Mouse (Mus musculus): ENCODE measurements around the gene Kcnh4. TPM values are rescaled to one million over a fixed set of nuclear protein-coding genes. Genes with fewer than 3 reads are reported as not detected.
A peak's percentile ranks its signal among the peaks of the same experiment; 100 is the strongest.

Kcnh4 gene
- polyA plus RNA-seq, 1 experiment: not detected

- no peak for TF ChIP-seq GATA1 (IDR thresholded peaks at IDR 0.05; ENCODE audit: low read length)
- TF ChIP-seq TAL1 (IDR thresholded peaks at IDR 0.05; ENCODE audit: low read length): no peak
Observed at GRCm38 (mm10) chr11:100719893-100720292, 39.8 kb downstream of the Kcnh4 start.

GRCm38 (mm10) chr11:100719312-100719711 lies 40.4 kb downstream of the Kcnh4 start:
- peaks cover 98% of the 10 kb centered on the region for H3K36me3 ChIP-seq (ENCODE audit: control insufficient read depth)
- no peaks in the 10 kb centered on the region for H3K9me3 ChIP-seq (ENCODE audit: control insufficient read depth, low read length)
- no peak overlapping the region for H3K4me3 ChIP-seq (replicated peaks)
- TF ChIP-seq GATA1 (IDR thresholded peaks at IDR 0.05; ENCODE audit: low read length) (no peak), TAL1 (IDR thresholded peaks at IDR 0.05; ENCODE audit: low read length) (no peak)
- no peaks in the 10 kb centered on the region for H3K27me3 ChIP-seq (ENCODE audit: control insufficient read depth)
- H3K4me1 ChIP-seq (ENCODE audit: control insufficient read depth): peaks cover 52% of the 10 kb centered on the region

More at GRCm38 (mm10) chr11:100719893-100720292, 39.8 kb downstream of the Kcnh4 start:
- peaks cover 53% of the 10 kb centered on the region for H3K4me1 ChIP-seq (ENCODE audit: control insufficient read depth)
- no peaks in the 10 kb centered on the region for H3K9me3 ChIP-seq (ENCODE audit: control insufficient read depth, low read length)
- H3K36me3 ChIP-seq (ENCODE audit: control insufficient read depth): peaks cover 98% of the 10 kb centered on the region
- no peaks in the 10 kb centered on the region for H3K27me3 ChIP-seq (ENCODE audit: control insufficient read depth)
- H3K4me3 ChIP-seq (replicated peaks): no peak overlapping the region

- Histone ChIP-seq H3K27me3 (ENCODE audit: control insufficient read depth) (no peaks in the 10 kb centered on the region), H3K9me3 (ENCODE audit: control insufficient read depth, low read length) (no peaks in the 10 kb centered on the region), H3K4me3 (replicated peaks) (no peak overlapping the region), H3K4me1 (ENCODE audit: control insufficient read depth) (peaks cover 53% of the 10 kb centered on the region), H3K36me3 (ENCODE audit: control insufficient read depth) (peaks cover 99% of the 10 kb centered on the region)
- TF ChIP-seq TAL1 (IDR thresholded peaks at IDR 0.05; ENCODE audit: low read length) (no peak), GATA1 (IDR thresholded peaks at IDR 0.05; ENCODE audit: low read length) (no peak)
Observed at GRCm38 (mm10) chr11:100718866-100719265, 40.9 kb downstream of the Kcnh4 start.

DNA sequence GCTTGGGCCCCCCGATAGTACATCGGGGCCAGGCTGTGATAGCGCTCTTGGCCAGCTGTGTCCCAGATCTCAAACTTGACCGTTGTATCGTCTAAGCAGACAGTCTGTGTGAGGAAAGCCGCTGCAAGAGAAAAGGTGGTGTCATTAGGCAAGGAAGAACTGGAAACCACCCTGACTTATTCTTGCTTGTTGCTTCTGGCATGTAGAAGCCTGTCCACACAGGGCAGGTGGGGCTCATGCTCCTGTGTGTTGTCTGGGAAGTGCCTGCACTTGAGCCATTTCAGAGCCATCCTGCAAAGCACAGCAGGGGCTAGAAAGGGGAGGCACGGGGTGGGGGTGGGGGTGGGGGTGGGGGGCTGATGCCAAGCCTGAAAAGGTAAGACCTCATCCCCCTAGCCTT lies 41.3 kb downstream of the Kcnh4 start:
- no peaks in the 10 kb centered on the region for H3K27me3 ChIP-seq (ENCODE audit: control insufficient read depth)
- peaks cover 100% of the 10 kb centered on the region for H3K36me3 ChIP-seq (ENCODE audit: control insufficient read depth)
- no peaks in the 10 kb centered on the region for H3K9me3 ChIP-seq (ENCODE audit: control insufficient read depth, low read length)
- H3K4me1 ChIP-seq (ENCODE audit: control insufficient read depth): peaks cover 55% of the 10 kb centered on the region
- TF ChIP-seq GATA1 (IDR thresholded peaks at IDR 0.05; ENCODE audit: low read length) (no peak), TAL1 (IDR thresholded peaks at IDR 0.05; ENCODE audit: low read length) (no peak)
- no peak overlapping the region for H3K4me3 ChIP-seq (replicated peaks)

- H3K36me3 ChIP-seq (ENCODE audit: control insufficient read depth): peaks cover 88% of the 10 kb centered on the region
- TF ChIP-seq GATA1 (IDR thresholded peaks at IDR 0.05; ENCODE audit: low read length) (no peak), TAL1 (IDR thresholded peaks at IDR 0.05; ENCODE audit: low read length) (no peak)
Observed at GRCm38 (mm10) chr11:100716649-100717048, 43.1 kb downstream of the Kcnh4 start.

DNA sequence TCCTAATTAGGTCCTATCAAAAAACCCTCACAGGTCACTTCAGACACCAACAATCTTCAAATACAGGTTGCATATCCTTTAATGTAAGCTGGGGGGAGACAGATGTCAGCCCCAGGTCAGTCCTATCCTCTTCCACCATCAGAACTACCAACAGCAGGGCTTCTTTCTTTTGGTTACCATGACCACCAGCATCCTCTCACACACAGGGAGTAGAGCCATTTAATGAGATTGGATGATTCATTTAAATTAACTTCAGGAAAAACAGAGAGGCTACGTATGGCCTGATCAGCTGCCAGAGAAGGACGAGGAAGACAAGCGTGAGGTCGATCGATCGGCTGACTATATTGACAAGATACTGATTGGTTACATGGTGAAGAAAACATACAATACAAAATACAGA lies 44.8 kb downstream of the Kcnh4 start:
- H3K4me1 ChIP-seq (ENCODE audit: control insufficient read depth): peaks cover 54% of the 10 kb centered on the region
- peaks cover 77% of the 10 kb centered on the region for H3K36me3 ChIP-seq (ENCODE audit: control insufficient read depth)
- H3K9me3 ChIP-seq (ENCODE audit: control insufficient read depth, low read length): no peaks in the 10 kb centered on the region
- H3K27me3 ChIP-seq (ENCODE audit: control insufficient read depth): no peaks in the 10 kb centered on the region
- no peak for TF ChIP-seq TAL1 (IDR thresholded peaks at IDR 0.05; ENCODE audit: low read length)
- TF ChIP-seq GATA1 (IDR thresholded peaks at IDR 0.05; ENCODE audit: low read length): no peak
- H3K4me3 ChIP-seq (replicated peaks): no peak overlapping the region

More at GRCm38 (mm10) chr11:100716649-100717048, 43.1 kb downstream of the Kcnh4 start:
- Histone ChIP-seq H3K9me3 (ENCODE audit: control insufficient read depth, low read length) (no peaks in the 10 kb centered on the region), H3K4me1 (ENCODE audit: control insufficient read depth) (peaks cover 55% of the 10 kb centered on the region), H3K4me3 (replicated peaks) (no peak overlapping the region), H3K27me3 (ENCODE audit: control insufficient read depth) (no peaks in the 10 kb centered on the region)

GRCm38 (mm10) chr11:100714534-100714915 lies 45.2 kb downstream of the Kcnh4 start:
- H3K27me3 ChIP-seq (ENCODE audit: control insufficient read depth): no peaks in the 10 kb centered on the region
- no peaks in the 10 kb centered on the region for H3K9me3 ChIP-seq (ENCODE audit: control insufficient read depth, low read length)
- no peak for TF ChIP-seq GATA1 (IDR thresholded peaks at IDR 0.05; ENCODE audit: low read length)
- no peak for TF ChIP-seq TAL1 (IDR thresholded peaks at IDR 0.05; ENCODE audit: low read length)
- H3K36me3 ChIP-seq (ENCODE audit: control insufficient read depth): peaks cover 76% of the 10 kb centered on the region
- peaks cover 50% of the 10 kb centered on the region for H3K4me1 ChIP-seq (ENCODE audit: control insufficient read depth)
- H3K4me3 ChIP-seq (replicated peaks): peak overlapping the region; percentile 61

- Histone ChIP-seq H3K4me3 (replicated peaks) (peak within 1 kb of the TSS; percentile 61), H3K4me1 (ENCODE audit: control insufficient read depth) (peaks cover 50% of the 10 kb centered on the region), H3K27me3 (ENCODE audit: control insufficient read depth) (no peaks in the 10 kb centered on the region), H3K36me3 (ENCODE audit: control insufficient read depth) (peaks cover 76% of the 10 kb centered on the region), H3K9me3 (ENCODE audit: control insufficient read depth, low read length) (no peaks in the 10 kb centered on the region)
- no peak for TF ChIP-seq TAL1 (IDR thresholded peaks at IDR 0.05; ENCODE audit: low read length)
- TF ChIP-seq GATA1 (IDR thresholded peaks at IDR 0.05; ENCODE audit: low read length): peak; percentile 31; the same call in 1 of the 2 replicates
Observed at GRCm38 (mm10) chr11:100713735-100714533, 45.8 kb downstream of the Kcnh4 start, which contains the start of gene Hspb9. Hspb9 (plus strand) TSS chr11:100713850.

- TF ChIP-seq GATA1 (IDR thresholded peaks at IDR 0.05; ENCODE audit: low read length) (no peak), TAL1 (IDR thresholded peaks at IDR 0.05; ENCODE audit: low read length) (no peak)
- Histone ChIP-seq H3K4me1 (ENCODE audit: control insufficient read depth) (peaks cover 50% of the 10 kb centered on the region), H3K4me3 (replicated peaks) (peak overlapping the region; percentile 61), H3K27me3 (ENCODE audit: control insufficient read depth) (no peaks in the 10 kb centered on the region), H3K36me3 (ENCODE audit: control insufficient read depth) (peaks cover 76% of the 10 kb centered on the region), H3K9me3 (ENCODE audit: control insufficient read depth, low read length) (no peaks in the 10 kb centered on the region)
Observed at GRCm38 (mm10) chr11:100713174-100713573, 46.6 kb downstream of the Kcnh4 start.
